Mouse (Mus musculus) heart, embryonic 11.5 days (tissue): ENCODE results near the gene Znhit2. TPM values are rescaled to one million over a fixed set of nuclear protein-coding genes. Genes with fewer than 3 reads are reported as not detected.

Source experiments
- ATAC-seq: fragments of 200-750 bp; cut with Nextera tagmentation; replicated peaks from 2 replicates; pipeline ENCODE4 v1.8.0; 2017; ENCODE audit warnings: moderate library complexity; ENCODE audit not compliant: insufficient number of reproducible peaks, low FRiP score, low TSS enrichment
- H3K27ac ChIP-seq: fragments of 300-500 bp; sonication (generic); 2 replicates; pipeline ENCODE4 v1.5.1; 2014; ENCODE audit warnings: mild to moderate bottlenecking, low read depth, low read length
- H3K27me3 ChIP-seq: fragments of 300-500 bp; sonication (generic); 2 replicates; pipeline ENCODE4 v1.6.1; 2014; ENCODE audit warnings: mild to moderate bottlenecking, low read length, mixed read lengths; ENCODE audit not compliant: control insufficient read depth, insufficient read depth
- H3K36me3 ChIP-seq: fragments of 300-500 bp; sonication (generic); 2 replicates; pipeline ENCODE4 v1.6.1; 2014; ENCODE audit warnings: mild to moderate bottlenecking, low read length, moderate library complexity, mixed read lengths; ENCODE audit not compliant: control insufficient read depth, insufficient read depth
- H3K4me1 ChIP-seq: fragments of 300-500 bp; sonication (generic); 2 replicates; pipeline ENCODE4 v1.6.1; 2014; ENCODE audit warnings: low read length; ENCODE audit not compliant: control insufficient read depth, insufficient read depth
- H3K4me2 ChIP-seq: fragments of 300-500 bp; sonication (generic); 2 replicates; pipeline ENCODE4 v1.6.1; 2014; ENCODE audit warnings: mild to moderate bottlenecking, moderate library complexity
- H3K4me3 ChIP-seq: fragments of 300-500 bp; sonication (generic); 2 replicates; pipeline ENCODE4 v1.5.1; 2014; ENCODE audit warnings: low read depth, low read length
- H3K9ac ChIP-seq: fragments of 300-500 bp; sonication (generic); 2 replicates; pipeline ENCODE4 v1.6.1; 2014; ENCODE audit warnings: mild to moderate bottlenecking, low read depth, low read length, moderate library complexity
- H3K9me3 ChIP-seq: fragments of 300-500 bp; sonication (generic); replicated peaks from 2 replicates; pipeline ENCODE4 v1.6.1; 2016; ENCODE audit warnings: low read length; ENCODE audit not compliant: control insufficient read depth
- WGBS: fragments of 180-500 bp; shearing (Covaris S2); extraction: QIAGEN DNeasy Blood & Tissue Kit; methylation state at CpG from one replicate; pipeline ENCODE4 v1.1.7; 2014; ENCODE audit not compliant: insufficient replicate concordance; 5-methylcytosine and 5-hydroxymethylcytosine counted together
- polyA plus RNA-seq: library from polyadenylated mRNA; unstranded; fragments of >200 nt; fragmentation: Nextera tagmentation; extraction: Ambion mirVana; gene quantifications from 2 replicates; pipeline ENCODE4 v1.2.1, GENCODE M21; 2014

The Znhit2 gene
- polyA plus RNA-seq, result 27.1 and 27.5 TPM in 2 replicates

DNA sequence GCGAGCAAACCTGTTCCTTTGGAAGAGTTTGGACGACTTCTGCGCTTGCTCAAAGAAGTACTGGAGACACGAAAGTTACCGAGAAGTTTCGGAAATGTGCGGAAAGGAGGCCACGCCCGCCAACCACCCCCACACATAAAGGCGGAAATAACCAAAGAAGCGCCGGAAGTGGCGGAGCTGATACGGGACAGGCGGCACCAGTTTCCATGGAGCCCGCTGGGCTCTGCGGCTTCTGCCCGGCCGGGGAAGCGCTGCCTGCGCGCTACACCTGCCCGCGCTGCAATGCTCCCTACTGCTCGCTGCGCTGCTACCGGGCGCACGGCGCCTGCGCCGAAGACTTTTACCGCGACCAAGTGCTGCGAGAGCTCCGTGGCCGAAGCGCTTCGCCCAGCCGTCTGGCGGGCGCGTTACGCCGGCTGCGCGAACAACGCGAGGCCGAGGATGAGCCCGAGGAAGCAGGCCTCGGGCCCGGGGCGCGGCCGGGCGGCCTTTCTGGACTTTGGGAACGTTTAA, at the start of gene Znhit2:
Gene Znhit2, plus strand, starts transcription at position 172 of the 513 bp plus-strand sequence.
- peak within 1 kb of the TSS; percentile 88 for H3K4me3 ChIP-seq
- ATAC-seq, result peak; percentile 50

DNA sequence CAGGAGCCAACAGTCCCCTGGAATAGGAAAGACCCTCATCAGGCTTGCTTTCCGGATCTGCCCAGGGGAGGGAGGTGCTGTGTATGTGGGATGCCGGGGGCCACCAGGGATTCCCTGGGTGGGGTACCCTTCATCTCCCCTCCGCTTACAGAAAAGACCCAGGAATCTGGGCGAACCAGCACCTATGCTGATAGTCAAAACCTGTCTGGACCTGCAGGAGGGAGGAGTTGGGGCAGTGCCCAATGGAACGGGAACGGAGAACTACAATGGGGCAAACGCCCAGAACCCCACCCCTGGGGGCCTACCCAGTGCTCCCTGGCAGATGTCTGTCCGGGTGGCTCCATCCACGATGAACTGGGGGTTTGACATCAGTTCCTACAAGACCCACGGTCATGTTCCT, 47.3 kb upstream of the Znhit2 start:
- ATAC-seq, result no peak
- Histone ChIP-seq H3K27ac (no peak overlapping the region), H3K36me3 (no peaks in the 10 kb centered on the region), H3K4me1 (peaks cover 9% of the 10 kb centered on the region; the same call in 1 of the 2 replicates), H3K4me2 (peak overlapping the region; percentile 95; the same call in 1 of the 2 replicates), H3K9ac (no peak overlapping the region), H3K9me3 (no peaks in the 10 kb centered on the region), H3K4me3 (no peak overlapping the region), H3K27me3 (peaks cover 6% of the 10 kb centered on the region; the same call in 1 of the 2 replicates)
- 89% methylated on average over 10 of the region's 10 CpGs for WGBS

More for the DNA sequence above, at the start of gene Znhit2:
- no peaks in the 10 kb centered on the region for H3K9me3 ChIP-seq
- peak within 1 kb of the TSS; percentile 100 for H3K4me2 ChIP-seq
- no peaks in the 10 kb centered on the region for H3K36me3 ChIP-seq
- H3K27me3 ChIP-seq, result no peaks in the 10 kb centered on the region
- under 1% methylated on average over 58 of the region's 58 CpGs for WGBS
- peaks cover 27% of the 10 kb centered on the region for H3K4me1 ChIP-seq
- H3K27ac ChIP-seq, result peak within 1 kb of the TSS; percentile 98
- H3K9ac ChIP-seq, result peak within 1 kb of the TSS; percentile 96

DNA sequence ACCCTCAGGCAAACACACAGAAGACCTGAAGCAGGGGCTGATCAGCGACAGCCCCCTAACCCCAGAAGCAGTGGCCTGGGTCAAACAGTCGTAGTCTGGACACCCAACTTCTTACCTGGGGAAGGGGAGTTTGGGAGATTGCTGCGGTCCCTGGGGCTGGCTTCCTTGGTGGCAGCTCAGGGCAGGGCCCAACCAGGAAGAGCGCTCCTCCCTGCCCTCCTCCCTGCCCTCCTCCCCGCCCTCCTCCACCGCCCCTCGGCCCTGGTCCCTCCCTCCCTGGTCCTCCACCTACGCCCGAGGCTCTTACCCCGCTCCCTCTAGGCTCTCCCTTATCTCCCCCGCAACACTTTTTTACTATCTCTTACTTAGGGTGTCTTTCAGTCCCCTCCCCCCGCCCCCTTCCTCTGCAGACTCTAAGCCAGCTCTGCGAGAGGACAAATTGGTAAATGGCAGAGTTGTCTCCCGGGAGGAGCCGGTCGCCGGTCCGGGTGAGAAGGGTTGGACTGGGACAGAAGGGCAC, 45.9 kb upstream of the Znhit2 start:
- ATAC-seq, result peak; percentile 90
- Histone ChIP-seq H3K4me2 (peak overlapping the region; percentile 95), H3K4me3 (peak overlapping the region; percentile 60), H3K27ac (peak overlapping the region; percentile 80), H3K9ac (peak overlapping the region; percentile 73), H3K9me3 (no peaks in the 10 kb centered on the region), H3K4me1 (peaks cover 9% of the 10 kb centered on the region; the same call in 1 of the 2 replicates), H3K36me3 (no peaks in the 10 kb centered on the region), H3K27me3 (peaks cover 6% of the 10 kb centered on the region; the same call in 1 of the 2 replicates)
- WGBS, result 2% methylated on average over 18 of the region's 18 CpGs

DNA sequence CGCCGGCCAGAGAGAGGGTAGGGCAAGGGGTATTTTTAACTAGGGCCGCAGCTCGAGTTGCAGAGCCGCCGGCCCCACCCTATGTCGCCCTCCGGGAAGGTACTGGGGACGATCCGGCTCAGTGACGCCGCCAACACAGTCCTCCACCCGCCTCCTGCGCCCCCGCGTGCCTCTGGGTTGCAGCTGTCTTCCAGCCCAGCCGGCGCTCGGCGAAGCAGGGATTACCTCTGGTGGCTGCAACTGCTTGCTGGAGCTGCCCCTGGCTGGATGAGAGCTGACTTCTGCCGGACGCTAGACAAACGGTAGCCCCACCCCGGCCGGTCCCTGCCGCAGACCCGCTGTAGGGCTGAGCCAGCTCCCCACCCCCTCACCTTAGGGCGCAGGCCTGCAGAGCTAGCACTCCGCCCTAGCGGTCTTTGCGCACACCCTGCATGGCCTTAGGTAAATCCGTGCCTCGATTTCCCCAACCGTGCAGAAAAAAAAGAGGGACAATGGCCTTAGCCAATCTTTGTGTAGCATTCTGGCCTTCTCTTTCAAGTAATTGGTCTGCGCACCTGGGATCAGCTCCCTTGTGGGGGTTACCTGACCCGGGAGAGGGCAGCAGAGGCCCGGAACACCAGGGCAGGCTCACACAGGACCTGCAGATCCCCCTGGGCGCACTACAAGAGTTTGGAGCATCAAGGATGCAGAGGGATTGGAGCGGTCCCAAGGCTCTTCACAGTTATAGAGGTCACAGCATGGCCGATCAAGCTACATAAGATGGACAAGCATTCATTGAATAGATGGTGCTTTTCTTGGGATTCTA, 45.3 kb upstream of the Znhit2 start, which contains the start of gene Capn1:
Gene Capn1, minus strand, starts transcription at position 387 of the 805 bp plus-strand sequence.
- H3K4me3 ChIP-seq, result peak within 1 kb of the TSS; percentile 60
- peaks cover 6% of the 10 kb centered on the region; the same call in 1 of the 2 replicates for H3K27me3 ChIP-seq
- no peaks in the 10 kb centered on the region for H3K36me3 ChIP-seq
- peak; percentile 72 for ATAC-seq
- peak within 1 kb of the TSS; percentile 73 for H3K9ac ChIP-seq
- H3K9me3 ChIP-seq, result no peaks in the 10 kb centered on the region
- H3K4me1 ChIP-seq, result peaks cover 9% of the 10 kb centered on the region; the same call in 1 of the 2 replicates
- 3% methylated on average over 39 of the region's 40 CpGs for WGBS
- peak within 1 kb of the TSS; percentile 80 for H3K27ac ChIP-seq
- peak within 1 kb of the TSS; percentile 95 for H3K4me2 ChIP-seq

DNA sequence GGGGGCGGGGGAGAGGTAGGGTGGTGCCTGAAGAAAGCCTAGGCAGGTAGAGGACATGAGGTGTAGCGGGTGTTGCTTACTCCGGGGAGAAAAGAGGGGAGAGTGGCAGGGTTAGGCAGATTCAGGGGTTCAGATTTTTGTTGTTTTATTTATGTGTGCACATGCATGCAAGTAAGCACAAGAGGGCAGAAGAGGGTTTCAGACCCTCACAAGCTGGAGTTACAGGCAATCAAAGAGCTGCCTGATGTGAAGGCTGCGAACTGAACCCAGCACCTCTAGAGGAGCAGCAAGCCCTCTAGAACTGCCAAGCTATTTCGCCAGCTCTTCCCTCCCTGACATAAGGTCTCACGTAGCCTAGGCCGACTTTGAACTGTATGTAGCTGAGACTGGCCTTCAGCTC, 44.5 kb upstream of the Znhit2 start:
- H3K4me2 ChIP-seq, result peak overlapping the region; percentile 95; the same call in 1 of the 2 replicates
- no peak for ATAC-seq
- H3K27me3 ChIP-seq, result peaks cover 6% of the 10 kb centered on the region; the same call in 1 of the 2 replicates
- H3K9ac ChIP-seq, result no peak overlapping the region
- no peaks in the 10 kb centered on the region for H3K9me3 ChIP-seq
- 0 out of 2 replicates have a peak overlapping the region, but pooled peaks have one; percentile 60 for H3K4me3 ChIP-seq
- H3K4me1 ChIP-seq, result peaks cover 9% of the 10 kb centered on the region; the same call in 1 of the 2 replicates
- WGBS, result 52% methylated on average over 7 of the region's 7 CpGs
- H3K27ac ChIP-seq, result no peak overlapping the region
- H3K36me3 ChIP-seq, result no peaks in the 10 kb centered on the region

DNA sequence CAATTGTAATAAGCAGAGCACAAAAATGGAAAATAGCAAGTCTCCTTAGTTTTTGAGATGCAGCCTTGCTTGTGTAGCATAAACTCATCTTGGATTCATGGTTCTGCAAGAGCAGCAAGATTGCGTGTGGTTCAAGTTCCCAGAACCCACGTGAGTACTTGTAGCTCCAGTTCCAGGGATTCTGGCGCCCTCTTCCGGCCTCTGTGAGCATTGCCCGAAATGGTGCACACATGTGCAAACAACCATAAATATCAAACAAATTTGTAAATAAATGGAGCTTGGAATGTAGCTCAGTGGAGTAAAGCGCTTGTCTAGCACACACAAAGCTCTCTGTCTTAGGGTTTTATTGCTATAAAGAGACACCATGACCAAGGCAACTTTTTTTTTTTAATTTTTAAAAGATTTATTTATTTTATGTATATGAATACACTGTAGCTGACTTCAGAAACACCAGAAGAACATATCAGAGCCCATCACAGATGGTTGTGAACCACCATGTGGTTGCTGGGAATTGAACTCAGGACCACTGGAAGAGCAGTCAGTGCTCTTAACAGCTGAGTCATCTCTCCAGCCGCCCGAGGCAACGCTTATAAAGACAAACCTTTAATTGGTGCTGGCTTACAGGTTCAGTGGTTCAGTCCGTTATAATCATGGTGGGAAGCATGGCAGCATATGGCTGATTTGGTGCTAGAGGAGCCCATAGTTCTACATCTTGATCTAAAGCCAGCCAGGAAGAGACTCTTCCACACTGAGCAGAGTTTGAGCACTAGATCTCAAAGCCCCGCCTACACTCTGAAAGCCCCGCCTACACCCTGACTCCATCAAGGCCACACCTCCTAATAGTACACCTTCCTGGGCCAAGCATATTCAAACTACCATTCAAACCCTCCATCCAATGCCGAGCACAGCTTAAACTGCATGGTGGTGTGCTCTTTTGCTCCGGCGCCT, 42.6 kb upstream of the Znhit2 start:
- Histone ChIP-seq H3K27me3 (peaks cover 3% of the 10 kb centered on the region; the same call in 1 of the 2 replicates), H3K36me3 (no peaks in the 10 kb centered on the region), H3K9ac (no peak overlapping the region), H3K9me3 (no peaks in the 10 kb centered on the region), H3K4me3 (no peak overlapping the region), H3K27ac (no peak overlapping the region), H3K4me2 (no peak overlapping the region), H3K4me1 (peaks cover 9% of the 10 kb centered on the region; the same call in 1 of the 2 replicates)
- no peak for ATAC-seq
- 23% methylated on average over 15 of the region's 15 CpGs for whole genome bisulfite sequencing

DNA sequence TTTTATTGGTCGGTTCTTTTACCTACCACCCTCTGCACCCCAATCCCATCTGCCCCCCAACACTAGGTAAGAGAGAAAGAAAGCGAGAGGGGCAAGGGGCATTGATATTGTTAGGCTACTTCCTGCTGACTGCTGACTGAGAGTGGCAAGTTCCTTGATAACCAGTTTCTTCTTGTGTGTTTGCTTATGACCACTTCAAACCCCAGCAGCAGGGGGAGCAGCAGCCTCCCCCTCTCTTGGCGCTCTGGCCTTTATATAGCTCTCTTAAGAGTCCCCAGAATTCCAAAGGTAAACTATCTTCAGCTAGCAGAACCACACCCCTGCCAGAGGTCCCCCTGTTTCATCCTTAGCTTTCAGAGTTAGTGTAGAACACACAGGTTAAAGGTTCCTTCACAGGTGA, 40.7 kb upstream of the Znhit2 start:
- no peak overlapping the region for H3K4me3 ChIP-seq
- peaks cover 2% of the 10 kb centered on the region; the same call in 1 of the 2 replicates for H3K4me1 ChIP-seq
- no peak overlapping the region for H3K27ac ChIP-seq
- H3K9me3 ChIP-seq, result no peaks in the 10 kb centered on the region
- no peaks in the 10 kb centered on the region for H3K36me3 ChIP-seq
- WGBS, result 35% methylated on average over 3 of the region's 3 CpGs
- no peak overlapping the region for H3K9ac ChIP-seq
- no peak overlapping the region for H3K4me2 ChIP-seq
- no peak for ATAC-seq
- H3K27me3 ChIP-seq, result peaks cover 3% of the 10 kb centered on the region; the same call in 1 of the 2 replicates

DNA sequence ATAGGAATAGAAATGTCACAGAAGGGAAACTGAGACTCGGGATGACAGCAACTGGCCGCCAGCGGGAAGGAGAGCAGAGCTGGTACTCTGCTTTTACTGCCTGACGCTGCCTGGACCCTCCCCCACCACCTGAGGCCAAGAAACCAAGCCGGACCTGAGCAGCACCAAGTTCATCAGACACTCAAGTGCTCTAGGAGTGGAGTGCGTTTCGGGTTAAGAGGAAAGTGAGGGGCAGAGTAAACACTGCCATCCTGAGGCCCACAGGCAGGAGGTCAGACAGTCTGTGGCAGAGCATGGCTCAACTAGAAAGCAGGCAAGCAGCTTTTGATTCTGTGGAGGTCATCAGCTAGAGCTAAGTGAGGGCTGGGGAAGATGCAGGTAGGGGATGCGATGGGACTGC, 37.9 kb upstream of the Znhit2 start:
- Histone ChIP-seq H3K4me3 (no peak overlapping the region), H3K4me2 (no peak overlapping the region), H3K27me3 (no peaks in the 10 kb centered on the region), H3K4me1 (no peaks in the 10 kb centered on the region), H3K9me3 (no peaks in the 10 kb centered on the region), H3K27ac (no peak overlapping the region), H3K36me3 (no peaks in the 10 kb centered on the region), H3K9ac (no peak overlapping the region)
- ATAC-seq, result no peak
- 54% methylated on average over 8 of the region's 8 CpGs for WGBS
